ENCODE assay signal across 8 mouse cellular contexts in the genomic region with DNA sequence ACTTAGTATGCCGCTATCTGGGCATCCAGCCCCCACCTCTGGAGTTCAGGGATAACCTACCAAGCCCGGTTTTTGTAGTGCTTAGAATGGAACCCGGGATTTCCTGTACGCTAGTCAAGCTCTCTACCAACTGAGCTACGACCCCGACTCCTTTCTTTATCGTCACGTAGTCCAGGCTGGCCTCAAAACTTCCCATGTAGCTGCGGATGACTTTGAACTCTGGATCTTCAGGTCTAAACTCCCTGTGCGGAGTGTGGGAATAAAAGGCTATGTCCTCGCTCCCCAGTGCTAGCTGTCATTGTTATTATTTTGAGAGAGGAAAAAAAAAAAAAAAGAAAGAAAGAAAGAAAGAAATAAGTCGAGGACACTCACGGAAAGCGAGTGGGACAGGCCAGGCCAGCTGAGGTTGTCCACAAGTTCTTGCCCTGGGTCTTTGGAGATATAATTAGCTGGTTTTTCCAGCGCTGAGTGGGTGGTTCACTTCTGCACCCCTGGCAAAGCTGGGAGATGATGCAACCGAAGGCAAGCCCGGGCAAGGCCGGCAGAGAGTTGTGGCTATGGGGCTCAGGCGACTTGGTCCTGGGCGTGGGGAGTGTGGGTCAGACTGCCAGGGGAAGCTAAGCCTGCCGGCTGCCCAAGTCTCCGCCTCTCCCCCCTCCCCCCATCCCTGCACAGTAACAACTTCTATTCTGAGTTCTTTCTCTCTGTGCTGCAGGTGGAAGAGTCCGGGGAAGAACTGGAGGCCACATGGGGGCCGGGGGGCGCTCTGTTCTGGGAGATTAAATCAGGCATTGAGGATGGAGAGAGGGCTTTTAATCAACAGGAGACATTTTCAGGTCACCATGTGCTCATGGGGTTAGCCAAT. TPM values are rescaled to one million over a fixed set of nuclear protein-coding genes. Genes with fewer than 3 reads are reported as not detected.
DNase-seq lines count a peak whose midpoint lies in the region; ATAC-seq and TF ChIP-seq lines count a peak whose summit lies in the region.

No protein-coding gene starts in this region.

- peaks cover 8% of the 10 kb centered on the region; the same call in 1 of the 2 replicates for H3K4me1 ChIP-seq in neural tube, embryonic 11.5 days (ENCODE audit: control insufficient read depth, insufficient read depth, low read length)
- peaks cover 4% of the 10 kb centered on the region; the same call in 1 of the 2 replicates for H3K4me1 ChIP-seq in forebrain, postnatal 0 days (ENCODE audit: insufficient read depth)
- H3K4me1 ChIP-seq in hindbrain, embryonic 14.5 days (replicated peaks; ENCODE audit: control insufficient read depth, insufficient read depth, low read length): peaks cover 10% of the 10 kb centered on the region; the same call in 1 of the 2 replicates
- H3K4me1 ChIP-seq in liver, embryonic 12.5 days: peaks cover 35% of the 10 kb centered on the region

- H3K36me3 ChIP-seq in neural tube, embryonic 11.5 days (ENCODE audit: control insufficient read depth, insufficient read depth, low read length): no peaks in the 10 kb centered on the region
- no peaks in the 10 kb centered on the region for H3K36me3 ChIP-seq in forebrain, postnatal 0 days (ENCODE audit: insufficient read depth)
- no peaks in the 10 kb centered on the region for H3K36me3 ChIP-seq in hindbrain, embryonic 14.5 days (replicated peaks; ENCODE audit: control insufficient read depth, insufficient read depth)
- no peaks in the 10 kb centered on the region for H3K36me3 ChIP-seq in liver, embryonic 12.5 days

- H3K27ac ChIP-seq in neural tube, embryonic 11.5 days (ENCODE audit: low read depth, low read length): no peak overlapping the region
- H3K27ac ChIP-seq in forebrain, postnatal 0 days (ENCODE audit: low read depth, low read length): 0 out of 2 replicates have a peak overlapping the region, but pooled peaks have one; percentile 35
- no peak overlapping the region for H3K27ac ChIP-seq in hindbrain, embryonic 14.5 days
- H3K27ac ChIP-seq in liver, embryonic 12.5 days: no peak overlapping the region

- no peak for DNase-seq in neural tube, embryonic 11.5 days (ENCODE audit: low spot score)
- DNase-seq in neural tube, embryonic 10.5 days (ENCODE audit: extremely low spot score, low spot score): no peak
- peak; percentile 81 for DNase-seq in adrenal gland, postnatal 14 days
- DNase-seq in forebrain, postnatal 0 days: no peak
- no peak for DNase-seq in hindbrain, embryonic 14.5 days (ENCODE audit: low spot score)
- no peak for DNase-seq in spleen, adult 18-20 months

- WGBS in neural tube, embryonic 11.5 days: 5% methylated on average over 25 of the region's 25 CpGs
- 7% methylated on average over 25 of the region's 25 CpGs for WGBS in forebrain, postnatal 0 days
- 9% methylated on average over 24 of the region's 25 CpGs for WGBS in hindbrain, embryonic 14.5 days
- WGBS in liver, embryonic 12.5 days (ENCODE audit: insufficient replicate concordance): 6% methylated on average over 25 of the region's 25 CpGs

- ATAC-seq in neural tube, embryonic 11.5 days (ENCODE audit: insufficient read depth, low FRiP score, low TSS enrichment): no peak
- peak; percentile 38 for ATAC-seq in forebrain, postnatal 0 days
- no peak for ATAC-seq in hindbrain, embryonic 14.5 days (ENCODE audit: low FRiP score)
- ATAC-seq in liver, embryonic 12.5 days: no peak
- peak; percentile 75 for ATAC-seq in monocyte, adult 5-6 weeks (replicated peaks; ENCODE audit: insufficient number of reproducible peaks, low FRiP score, low TSS enrichment, poor library complexity, severe bottlenecking)

- H3K4me3 ChIP-seq in neural tube, embryonic 11.5 days (ENCODE audit: low read depth, low read length): no peak overlapping the region
- H3K4me3 ChIP-seq in forebrain, postnatal 0 days (ENCODE audit: low read depth, low read length): peak overlapping the region; percentile 16
- H3K4me3 ChIP-seq in hindbrain, embryonic 14.5 days (replicated peaks; ENCODE audit: low read length): peak overlapping the region; percentile 17; the same call in 1 of the 2 replicates
- peak overlapping the region; percentile 35 for H3K4me3 ChIP-seq in liver, embryonic 12.5 days

- H3K9ac ChIP-seq in neural tube, embryonic 11.5 days (ENCODE audit: low read length): no peak overlapping the region
- no peak overlapping the region for H3K9ac ChIP-seq in forebrain, postnatal 0 days
- 0 out of 2 replicates have a peak overlapping the region, but pooled peaks have one; percentile 8 for H3K9ac ChIP-seq in hindbrain, embryonic 14.5 days
- H3K9ac ChIP-seq in liver, embryonic 12.5 days: no peak overlapping the region

- TF ChIP-seq CTCF in forebrain, postnatal 0 days (IDR thresholded peaks at IDR 0.05; ENCODE audit: low read depth): no peak

- peaks cover 11% of the 10 kb centered on the region for H3K27me3 ChIP-seq in neural tube, embryonic 11.5 days (ENCODE audit: control insufficient read depth, insufficient read depth, low read length)
- no peaks in the 10 kb centered on the region for H3K27me3 ChIP-seq in forebrain, postnatal 0 days (ENCODE audit: insufficient read depth, low read length)
- H3K27me3 ChIP-seq in hindbrain, embryonic 14.5 days (ENCODE audit: control insufficient read depth, insufficient read depth, low read length): peaks cover 17% of the 10 kb centered on the region
- H3K27me3 ChIP-seq in liver, embryonic 12.5 days (replicated peaks): peaks cover 79% of the 10 kb centered on the region

- no peaks in the 10 kb centered on the region for H3K9me3 ChIP-seq in neural tube, embryonic 11.5 days (ENCODE audit: control insufficient read depth, low read length)
- no peaks in the 10 kb centered on the region for H3K9me3 ChIP-seq in forebrain, postnatal 0 days (ENCODE audit: low read length)
- no peaks in the 10 kb centered on the region for H3K9me3 ChIP-seq in hindbrain, embryonic 14.5 days (ENCODE audit: control insufficient read depth, low read length)
- H3K9me3 ChIP-seq in liver, embryonic 12.5 days (replicated peaks): no peaks in the 10 kb centered on the region

- H3K4me2 ChIP-seq in neural tube, embryonic 11.5 days (ENCODE audit: low read depth): peak overlapping the region; percentile 23
- H3K4me2 ChIP-seq in forebrain, postnatal 0 days (ENCODE audit: low read depth): peak overlapping the region; percentile 42
- H3K4me2 ChIP-seq in hindbrain, embryonic 14.5 days (replicated peaks): peak overlapping the region; percentile 41
- peak overlapping the region; percentile 54 for H3K4me2 ChIP-seq in liver, embryonic 12.5 days

RNA-seq across cellular contexts. Expression of a gene that starts 12.0 kb away (rescaled TPM):
- 35.0 and 45.3 TPM in 2 replicates for polyA plus RNA-seq in neural tube, embryonic 11.5 days (2014; fragmentation: Nextera tagmentation; extraction: Ambion mirVana)
- 126 and 202 TPM in 2 replicates for total RNA-seq in adrenal gland, postnatal 14 days (2021)
- 15.3 and 20.0 TPM in 2 replicates for total RNA-seq in forebrain, postnatal 0 days (2014; rRNA removed)
- polyA plus RNA-seq in forebrain, postnatal 0 days (2015; fragmentation: Nextera tagmentation; extraction: Ambion mirVana): 94.3 and 121 TPM in 2 replicates
- polyA plus RNA-seq in hindbrain, embryonic 14.5 days (2014; fragmentation: Nextera tagmentation; extraction: Ambion mirVana): 79.5 and 97.7 TPM in 2 replicates
- polyA plus RNA-seq in liver, embryonic 12.5 days (2016; fragmentation: Nextera tagmentation; extraction: Ambion mirVana): 8.3 and 9.6 TPM in 2 replicates
- total RNA-seq in monocyte, adult 5-6 weeks (2017): 10.7 to 29.2 TPM (median 15.7 TPM) in 3 replicates

RNA-seq across cellular contexts. Expression of a gene that starts 35.2 kb away (rescaled TPM):
- 0.39 and 0.44 TPM in 2 replicates for polyA plus RNA-seq in neural tube, embryonic 11.5 days (2014; fragmentation: Nextera tagmentation; extraction: Ambion mirVana)
- total RNA-seq in adrenal gland, postnatal 14 days (2021): 0.33 and 0.38 TPM in 2 replicates
- not detected in 2 replicates for total RNA-seq in forebrain, postnatal 0 days (2014; rRNA removed)
- 0.13 TPM in 1 of 2 replicates, not detected in the other for polyA plus RNA-seq in forebrain, postnatal 0 days (2015; fragmentation: Nextera tagmentation; extraction: Ambion mirVana)
- polyA plus RNA-seq in hindbrain, embryonic 14.5 days (2014; fragmentation: Nextera tagmentation; extraction: Ambion mirVana): not detected in 2 replicates
- polyA plus RNA-seq in liver, embryonic 12.5 days (2016; fragmentation: Nextera tagmentation; extraction: Ambion mirVana): 5.0 and 5.4 TPM in 2 replicates
- 19.9 to 98.4 TPM (median 83.3 TPM) in 3 replicates for total RNA-seq in monocyte, adult 5-6 weeks (2017)

RNA-seq across cellular contexts. Expression of a gene that starts 46.3 kb away (rescaled TPM):
- 784 and 802 TPM in 2 replicates for polyA plus RNA-seq in neural tube, embryonic 11.5 days (2014; fragmentation: Nextera tagmentation; extraction: Ambion mirVana)
- 167 and 224 TPM in 2 replicates for total RNA-seq in adrenal gland, postnatal 14 days (2021)
- 263 and 287 TPM in 2 replicates for total RNA-seq in forebrain, postnatal 0 days (2014; rRNA removed)
- 367 and 416 TPM in 2 replicates for polyA plus RNA-seq in forebrain, postnatal 0 days (2015; fragmentation: Nextera tagmentation; extraction: Ambion mirVana)
- 446 and 460 TPM in 2 replicates for polyA plus RNA-seq in hindbrain, embryonic 14.5 days (2014; fragmentation: Nextera tagmentation; extraction: Ambion mirVana)
- 372 and 377 TPM in 2 replicates for polyA plus RNA-seq in liver, embryonic 12.5 days (2016; fragmentation: Nextera tagmentation; extraction: Ambion mirVana)
- total RNA-seq in monocyte, adult 5-6 weeks (2017): 679 to 753 TPM (median 702 TPM) in 3 replicates

Comparison
In these comparisons a context has a peak if more than half of its experiments do, and no peak if none do; other contexts are left out.
1. ATAC-seq: peak in forebrain, postnatal 0 days (single experiment) and monocyte, adult 5-6 weeks (single experiment); none in neural tube, embryonic 11.5 days (single experiment), hindbrain, embryonic 14.5 days (single experiment) and liver, embryonic 12.5 days (single experiment).
2. Peak in every context shown above with its lines, with median percentiles within 50 percentile points of each other: H3K4me2 ChIP-seq.